Comparison of ENCODE assay signal across 10 mouse cellular contexts in the genomic region with DNA sequence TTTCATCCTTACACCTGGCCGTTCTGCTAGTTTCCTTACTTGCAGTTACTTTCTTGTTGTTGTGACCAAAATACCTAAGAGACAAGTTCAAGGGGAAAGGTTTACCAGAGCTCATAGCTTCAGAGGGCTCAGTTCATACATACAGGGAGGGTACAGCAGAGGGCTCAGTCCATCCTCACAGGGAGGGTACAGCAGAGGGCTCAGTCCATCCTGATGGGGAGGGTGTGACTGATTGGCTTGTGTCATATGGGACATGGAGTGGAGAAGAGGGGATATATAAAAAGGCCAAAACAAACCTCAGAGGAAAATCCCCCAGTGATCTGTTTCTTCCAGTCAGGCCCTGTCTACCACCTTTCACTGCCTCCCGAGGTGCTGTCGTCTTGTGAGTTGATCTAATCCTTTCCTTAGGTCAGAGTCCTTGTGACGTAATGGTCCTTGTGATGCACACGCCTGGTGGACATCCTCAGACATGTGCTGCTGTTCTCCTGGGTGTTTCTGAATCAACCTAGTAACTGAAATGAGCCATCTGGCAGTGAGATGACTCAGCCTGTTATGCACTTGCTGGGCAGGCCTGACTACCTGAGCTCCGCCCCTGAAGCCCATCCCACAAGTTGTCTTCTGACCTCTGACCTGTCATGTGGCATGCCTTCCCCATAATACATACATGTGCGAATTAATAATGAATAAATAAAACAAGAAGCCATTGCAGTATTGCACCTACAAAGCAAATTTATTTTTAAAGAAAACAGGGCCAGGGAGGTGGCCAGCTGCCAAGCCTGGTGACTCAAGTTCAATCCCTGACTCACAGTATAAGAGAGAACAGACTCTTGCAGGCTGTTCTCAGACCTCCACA. TPM values are rescaled to one million over a fixed set of nuclear protein-coding genes. Genes with fewer than 3 reads are reported as not detected.
DNase-seq lines count a peak whose midpoint lies in the region; ATAC-seq and TF ChIP-seq lines count a peak whose summit lies in the region.
"Had no signal": no experiment of that assay in that cellular context is flagged by ENCODE, and none has a peak within 500 bp of the region (broad histone marks: within the 10 kb centered on the region; RNA-seq: fewer than 3 reads in every experiment).

No protein-coding gene starts in this region.

- no peak overlapping the region for H3K4me2 ChIP-seq in forebrain, postnatal 0 days (ENCODE audit: low read depth)
- no peak overlapping the region for H3K4me2 ChIP-seq in hindbrain, embryonic 13.5 days

- no peaks in the 10 kb centered on the region for H3K9me3 ChIP-seq in forebrain, postnatal 0 days (ENCODE audit: low read length)
- no peaks in the 10 kb centered on the region for H3K9me3 ChIP-seq in hindbrain, embryonic 13.5 days

- H3K27ac ChIP-seq in forebrain, postnatal 0 days (ENCODE audit: low read depth, low read length) = no peak overlapping the region
- no peak overlapping the region for H3K27ac ChIP-seq in hindbrain, embryonic 13.5 days

- H3K4me3 ChIP-seq in forebrain, postnatal 0 days (ENCODE audit: low read depth, low read length) = no peak overlapping the region
- no peak overlapping the region for H3K4me3 ChIP-seq in hindbrain, embryonic 13.5 days

- peak; percentile 40; the same call in 1 of the 2 replicates for ATAC-seq in common myeloid progenitor, adult 5-6 weeks (replicated peaks; ENCODE audit: low read depth, poor library complexity, severe bottlenecking)
- ATAC-seq in erythroblast, adult 5-6 weeks (replicated peaks; ENCODE audit: low FRiP score, poor library complexity, severe bottlenecking) = no peak
- ATAC-seq in forebrain, postnatal 0 days = no peak
- ATAC-seq in hindbrain, embryonic 13.5 days (ENCODE audit: low FRiP score) = no peak
- ATAC-seq: forebrain, embryonic 16.5 days had no signal

- no peak overlapping the region for H3K9ac ChIP-seq in forebrain, postnatal 0 days
- no peak overlapping the region for H3K9ac ChIP-seq in hindbrain, embryonic 13.5 days

- 86% methylated on average over 7 of the region's 7 CpGs for WGBS in forebrain, postnatal 0 days
- 88% methylated on average over 7 of the region's 7 CpGs for WGBS in hindbrain, embryonic 13.5 days

- H3K27me3 ChIP-seq in forebrain, postnatal 0 days (ENCODE audit: insufficient read depth, low read length) = no peaks in the 10 kb centered on the region
- H3K27me3 ChIP-seq in hindbrain, embryonic 13.5 days = no peaks in the 10 kb centered on the region

- no peak for TF ChIP-seq CTCF in forebrain, postnatal 0 days (IDR thresholded peaks at IDR 0.05; ENCODE audit: low read depth)

- no peaks in the 10 kb centered on the region for H3K36me3 ChIP-seq in forebrain, postnatal 0 days (ENCODE audit: insufficient read depth)
- H3K36me3 ChIP-seq in hindbrain, embryonic 13.5 days = no peaks in the 10 kb centered on the region

- H3K4me1 ChIP-seq in forebrain, postnatal 0 days (ENCODE audit: insufficient read depth) = no peaks in the 10 kb centered on the region
- H3K4me1 ChIP-seq in hindbrain, embryonic 13.5 days (replicated peaks) = 0 out of 2 replicates have a peak, but pooled peaks cover 2% of the 10 kb centered on the region

- peak; percentile 53 to 71 for DNase-seq in layer of hippocampus, adult 18-20 months (ENCODE audit: low spot score in 2 of 2)
- DNase-seq in layer of hippocampus, adult 9-10 months (ENCODE audit: low spot score) = no peak
- DNase-seq in MN1 (ENCODE audit: low spot score) = peak; percentile 93
- peak; percentile 70 to 83 for DNase-seq in right cerebral cortex, adult 2 months (ENCODE audit: low spot score in 2 of 2)
- no peak for DNase-seq in forebrain, postnatal 0 days
- DNase-seq: kidney, postnatal 10 days had no signal

RNA-seq across cellular contexts. Expression of a gene that starts 15.2 kb away (rescaled TPM):
- 1 to 10 TPM; 6.7 to 7.8 TPM for total RNA-seq in layer of hippocampus, adult 18-20 months (2021)
- total RNA-seq in common myeloid progenitor, adult 5-6 weeks (2017) = 4.1 and 12.9 TPM in 2 replicates
- total RNA-seq in erythroblast, adult 5-6 weeks (2015; ENCODE audit: low replicate concordance) = 6.5 and 8.2 TPM in 2 replicates
- total RNA-seq in erythroblast, adult 5-6 weeks (2017; ENCODE audit: low replicate concordance) = not detected in 2 replicates
- 2.3 and 4.6 TPM in 2 replicates for total RNA-seq in forebrain, postnatal 0 days (2014; rRNA removed)
- polyA plus RNA-seq in forebrain, postnatal 0 days (2015; fragmentation: Nextera tagmentation; extraction: Ambion mirVana) = 16.7 and 24.2 TPM in 2 replicates
- polyA plus RNA-seq in hindbrain, embryonic 13.5 days (2015; fragmentation: Nextera tagmentation; extraction: Ambion mirVana) = 20.1 and 21.6 TPM in 2 replicates

RNA-seq across cellular contexts. Expression of a gene that starts 15.3 kb away (rescaled TPM):
- total RNA-seq in layer of hippocampus, adult 18-20 months (2021) = 100 to 1,000 TPM; 351 to 386 TPM
- 294 and 313 TPM in 2 replicates for total RNA-seq in common myeloid progenitor, adult 5-6 weeks (2017)
- 59.9 and 82.1 TPM in 2 replicates for total RNA-seq in erythroblast, adult 5-6 weeks (2015; ENCODE audit: low replicate concordance)
- 73.0 and 77.2 TPM in 2 replicates for total RNA-seq in erythroblast, adult 5-6 weeks (2017; ENCODE audit: low replicate concordance)
- total RNA-seq in forebrain, postnatal 0 days (2014; rRNA removed) = 533 and 625 TPM in 2 replicates
- 1,729 and 1,732 TPM in 2 replicates for polyA plus RNA-seq in forebrain, postnatal 0 days (2015; fragmentation: Nextera tagmentation; extraction: Ambion mirVana)
- 1,104 and 1,361 TPM in 2 replicates for polyA plus RNA-seq in hindbrain, embryonic 13.5 days (2015; fragmentation: Nextera tagmentation; extraction: Ambion mirVana)

Comparison
In these comparisons a context has a peak if more than half of its experiments do, and no peak if none do; other contexts are left out.
1. DNase-seq: peak in layer of hippocampus, adult 18-20 months (2 of 2), MN1 (single experiment) and right cerebral cortex, adult 2 months (2 of 2); none in layer of hippocampus, adult 9-10 months (single experiment) and forebrain, postnatal 0 days (single experiment).